Comparison of ENCODE assay signal across 9 mouse cellular contexts in the genomic region with DNA sequence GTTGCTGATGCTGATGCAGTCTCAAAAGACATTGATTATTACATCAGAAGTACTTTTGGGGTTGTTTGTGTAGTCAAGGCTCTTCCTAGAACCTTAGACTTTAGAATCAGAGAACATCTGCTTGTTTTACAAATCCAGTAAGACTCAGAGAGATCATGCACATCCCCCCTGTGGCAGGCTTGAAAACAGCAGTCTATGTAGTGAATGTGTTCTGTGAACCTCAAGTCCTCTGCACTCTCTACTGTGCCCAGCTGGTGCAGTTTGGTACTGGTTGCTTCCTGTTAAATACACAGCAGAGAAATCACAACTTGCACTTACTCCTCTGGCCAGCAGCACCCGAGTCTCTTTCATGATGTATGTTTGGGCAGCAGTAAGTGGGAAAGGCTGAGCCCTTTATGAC. TPM values are rescaled to one million over a fixed set of nuclear protein-coding genes. Genes with fewer than 3 reads are reported as not detected.
DNase-seq lines count a peak whose midpoint lies in the region; ATAC-seq and TF ChIP-seq lines count a peak whose summit lies in the region.
"Had no signal": no experiment of that assay in that cellular context is flagged by ENCODE, and none has a peak within 500 bp of the region (broad histone marks: within the 10 kb centered on the region; RNA-seq: fewer than 3 reads in every experiment).

No protein-coding gene starts in this region.

- no peaks in the 10 kb centered on the region for H3K27me3 ChIP-seq in embryonic facial prominence, embryonic 10.5 days (replicated peaks; ENCODE audit: low read depth, poor library complexity, severe bottlenecking)
- H3K27me3 ChIP-seq in kidney, adult 2 months (replicated peaks; ENCODE audit: control insufficient read depth, insufficient read depth, low read length), result no peaks in the 10 kb centered on the region
- H3K27me3 ChIP-seq in liver, embryonic 11.5 days (replicated peaks; ENCODE audit: control insufficient read depth, insufficient read depth, low read length), result no peaks in the 10 kb centered on the region
- H3K27me3 ChIP-seq: limb, embryonic 12.5 days had no signal

- peak; percentile 77 for ATAC-seq in liver, embryonic 11.5 days (replicated peaks; ENCODE audit: low FRiP score)

- no peak overlapping the region for H3K27ac ChIP-seq in ES-E14 (ENCODE audit: insufficient read depth, low read depth, low read length, poor library complexity, severe bottlenecking)
- no peak overlapping the region for H3K27ac ChIP-seq in embryonic facial prominence, embryonic 10.5 days (replicated peaks)
- H3K27ac ChIP-seq in kidney, adult 2 months (ENCODE audit: insufficient read depth, low read depth, low read length), result no peak overlapping the region
- no peak overlapping the region for H3K27ac ChIP-seq in liver, embryonic 11.5 days (ENCODE audit: low read depth, low read length)
- H3K27ac ChIP-seq: limb, embryonic 12.5 days had no signal

- H3K4me1 ChIP-seq in ES-E14 (ENCODE audit: control insufficient read depth in 2 of 2, insufficient read depth in 2 of 2, low read length in 2 of 2, poor library complexity in 1 of 2), result peaks cover 0 to 6% of the 10 kb centered on the region in 2 experiments; a peak in 1 of 4 replicates
- H3K4me1 ChIP-seq in embryonic facial prominence, embryonic 10.5 days, result no peaks in the 10 kb centered on the region
- no peaks in the 10 kb centered on the region for H3K4me1 ChIP-seq in kidney, adult 2 months (ENCODE audit: control insufficient read depth, insufficient read depth, low read length)
- no peaks in the 10 kb centered on the region; the same call in 1 of the 2 replicates for H3K4me1 ChIP-seq in liver, embryonic 11.5 days (replicated peaks; ENCODE audit: control insufficient read depth, insufficient read depth, low read length)
- H3K4me1 ChIP-seq: limb, embryonic 12.5 days had no signal

- no peak for TF ChIP-seq POLR2A in kidney, adult 2 months (IDR thresholded peaks at IDR 0.05; ENCODE audit: low read depth, low read length)

- H3K36me3 ChIP-seq in ES-E14 (ENCODE audit: control insufficient read depth, insufficient read depth, low read length, poor library complexity, severe bottlenecking), result no peaks in the 10 kb centered on the region
- no peaks in the 10 kb centered on the region for H3K36me3 ChIP-seq in embryonic facial prominence, embryonic 10.5 days (replicated peaks)
- no peaks in the 10 kb centered on the region for H3K36me3 ChIP-seq in kidney, adult 2 months (ENCODE audit: control insufficient read depth, insufficient read depth, low read length)
- H3K36me3 ChIP-seq in liver, embryonic 11.5 days (ENCODE audit: control insufficient read depth, insufficient read depth, low read length), result no peaks in the 10 kb centered on the region
- H3K36me3 ChIP-seq: limb, embryonic 12.5 days had no signal

- TF ChIP-seq CTCF in kidney, adult 2 months (conservative IDR thresholded peaks at IDR 0.05; ENCODE audit: insufficient read depth, insufficient read length, low read depth, low read length), result peak; percentile 55; the same call in 1 of the 2 replicates

- DNase-seq in heart, adult 18-20 months, result peak; percentile 39 to 53
- DNase-seq in heart, postnatal 25 days (ENCODE audit: low spot score), result no peak
- peak; percentile 56 for DNase-seq in ES-E14 (ENCODE audit: low read depth, low spot score)
- peak; percentile 52 for DNase-seq in embryonic facial prominence, embryonic 10.5 days (ENCODE audit: low spot score)
- peak; percentile 75 for DNase-seq in kidney, adult 2 months
- peak; percentile 44 for DNase-seq in liver, embryonic 11.5 days (ENCODE audit: low spot score)
- peak; percentile 66 for DNase-seq in retina, embryonic 14.5 days (ENCODE audit: low spot score)
- DNase-seq in yolk sac, embryonic 10.5 days (ENCODE audit: low spot score), result peak; percentile 45

- no peaks in the 10 kb centered on the region for H3K9me3 ChIP-seq in ES-E14 (ENCODE audit: control insufficient read depth, insufficient read depth, low read depth, low read length)
- no peaks in the 10 kb centered on the region for H3K9me3 ChIP-seq in embryonic facial prominence, embryonic 10.5 days
- no peaks in the 10 kb centered on the region for H3K9me3 ChIP-seq in liver, embryonic 11.5 days (ENCODE audit: control insufficient read depth, low read length)
- H3K9me3 ChIP-seq: limb, embryonic 12.5 days had no signal

- in situ Hi-C loops in ES-E14 (cut with MboI; ENCODE audit: low sequenced_read_pairs in 2 of 2, unreplicated experiment in 2 of 2), result no loop called here

- intact Hi-C loops in heart, postnatal 25 days (cut with DNase I), result no loop called here

- no peak overlapping the region for H3K4me2 ChIP-seq in liver, embryonic 11.5 days
- H3K4me2 ChIP-seq: limb, embryonic 12.5 days had no signal

- WGBS in embryonic facial prominence, embryonic 10.5 days, result 42% methylated on average over 1 of the region's 1 CpGs
- WGBS in kidney, adult 2 months, result 18% methylated on average over 1 of the region's 1 CpGs
- 46% methylated on average over 1 of the region's 1 CpGs for WGBS in liver, embryonic 11.5 days

- no peak overlapping the region for H3K9ac ChIP-seq in ES-E14 (ENCODE audit: insufficient read depth, low read depth, low read length, poor library complexity, severe bottlenecking)
- no peak overlapping the region for H3K9ac ChIP-seq in liver, embryonic 11.5 days (ENCODE audit: low read depth, low read length)
- H3K9ac ChIP-seq: limb, embryonic 12.5 days had no signal

- no peak overlapping the region for H3K4me3 ChIP-seq in ES-E14 (ENCODE audit: insufficient read depth in 1 of 2, low read depth in 1 of 2, low read length in 2 of 2, poor library complexity in 1 of 2, severe bottlenecking in 1 of 2)
- no peak overlapping the region for H3K4me3 ChIP-seq in embryonic facial prominence, embryonic 10.5 days
- no peak overlapping the region for H3K4me3 ChIP-seq in kidney, adult 2 months (ENCODE audit: insufficient read depth, low read depth, low read length)
- H3K4me3 ChIP-seq in liver, embryonic 11.5 days (ENCODE audit: low read depth, low read length), result no peak overlapping the region
- H3K4me3 ChIP-seq: limb, embryonic 12.5 days had no signal

TF ChIP-seq in ES-E14, 5 proteins besides CTCF, POLR2A, EP300 and RAD21:
- TF ChIP-seq CHD2 (IDR thresholded peaks at IDR 0.05; ENCODE audit: low read depth, low read length) (no peak), ZC3H11A (IDR thresholded peaks at IDR 0.05; ENCODE audit: borderline replicate concordance, low read depth, low read length) (no peak; the same call in 1 of the 2 replicates), ZNF384 (IDR thresholded peaks at IDR 0.05; ENCODE audit: low read depth, low read length) (no peak), MAFK (IDR thresholded peaks at IDR 0.05; ENCODE audit: insufficient read depth, low read depth, low read length) (no peak), HCFC1 (IDR thresholded peaks at IDR 0.05; ENCODE audit: borderline replicate concordance, insufficient read depth, low read length) (no peak)

RNA-seq across cellular contexts. Expression of gene Dtnb, which starts 11.6 kb away (rescaled TPM):
- 1 to 10 TPM; 7.9 to 9.1 TPM for total RNA-seq in heart, adult 18-20 months (2021)
- 1 to 10 TPM; 5.3 to 5.4 TPM for total RNA-seq in heart, postnatal 25 days (2021)
- 31.2 and 39.6 TPM in 2 replicates for total RNA-seq in ES-E14 (2012; rRNA removed)
- 37.8 and 43.2 TPM in 2 replicates for polyA plus RNA-seq in embryonic facial prominence, embryonic 10.5 days (2016; fragmentation: Nextera tagmentation; extraction: Ambion mirVana)
- polyA plus RNA-seq in kidney, adult 2 months (2012; rRNA removed), result 60.5 and 68.0 TPM in 2 replicates
- 25.4 and 27.0 TPM in 2 replicates for polyA plus RNA-seq in liver, embryonic 11.5 days (2014; fragmentation: Nextera tagmentation; extraction: Ambion mirVana)
